Mouse (Mus musculus) heart, embryonic 13.5 days (tissue): Measurements from ENCODE around the gene Sox18. TPM values are rescaled to one million over a fixed set of nuclear protein-coding genes. Genes with fewer than 3 reads are reported as not detected.
A peak's percentile ranks its signal among the peaks of the same experiment; 100 is the strongest.

Experiments
- ATAC-seq: fragments of 200-750 bp; cut with Nextera tagmentation; 2 replicates; pipeline ENCODE4 v1.8.0; 2017; ENCODE audit warnings: moderate TSS enrichment; ENCODE audit not compliant: insufficient number of reproducible peaks, low FRiP score, low TSS enrichment; ENCODE audit errors: extremely low read depth
- H3K27ac ChIP-seq: fragments of 300-500 bp; sonication (generic); replicated peaks from 2 replicates; pipeline ENCODE4 v1.5.1; 2015; ENCODE audit warnings: moderate library complexity, mild to moderate bottlenecking, inconsistent platforms
- H3K27me3 ChIP-seq: fragments of 300-500 bp; sonication (generic); replicated peaks from 2 replicates; pipeline ENCODE4 v1.6.1; 2015; ENCODE audit warnings: mild to moderate bottlenecking, inconsistent platforms
- H3K36me3 ChIP-seq: fragments of 300-500 bp; sonication (generic); 2 replicates; pipeline ENCODE4 v1.6.1; 2015; ENCODE audit warnings: mild to moderate bottlenecking, inconsistent platforms
- H3K4me1 ChIP-seq: fragments of 300-500 bp; sonication (generic); 2 replicates; pipeline ENCODE4 v1.6.1; 2015; ENCODE audit warnings: inconsistent platforms
- H3K4me2 ChIP-seq: fragments of 300-500 bp; sonication (generic); 2 replicates; pipeline ENCODE4 v1.6.1; 2015; ENCODE audit warnings: inconsistent platforms, mild to moderate bottlenecking, moderate library complexity
- H3K4me3 ChIP-seq: fragments of 300-500 bp; sonication (generic); 2 replicates; pipeline ENCODE4 v1.5.1; 2015; ENCODE audit warnings: moderate library complexity, mild to moderate bottlenecking, inconsistent platforms
- H3K9ac ChIP-seq: fragments of 300-500 bp; sonication (generic); 2 replicates; pipeline ENCODE4 v1.6.1; 2015; ENCODE audit warnings: inconsistent platforms, mild to moderate bottlenecking, moderate library complexity
- H3K9me3 ChIP-seq: fragments of 300-500 bp; sonication (generic); 2 replicates; pipeline ENCODE4 v1.6.1; 2016; ENCODE audit warnings: inconsistent platforms
- WGBS: fragments of 180-500 bp; shearing (Covaris S2); methylation state at CpG from one replicate; pipeline ENCODE4 v1.1.7; 2015; ENCODE audit warnings: mixed read lengths; 5-methylcytosine and 5-hydroxymethylcytosine counted together
- polyA plus RNA-seq: library from polyadenylated mRNA; unstranded; fragments of >200 nt; fragmentation: Nextera tagmentation; extraction: Ambion mirVana; gene quantifications from 2 replicates; pipeline ENCODE4 v1.2.1, GENCODE M21; 2015

The Sox18 gene
- polyA plus RNA-seq = 34.7 and 36.1 TPM in 2 replicates

- Histone ChIP-seq H3K9ac (peak within 1 kb of the TSS; percentile 80), H3K27me3 (peaks cover 80% of the 10 kb centered on the region), H3K4me1 (peaks cover 31% of the 10 kb centered on the region), H3K4me3 (peak within 1 kb of the TSS; percentile 60), H3K36me3 (no peaks in the 10 kb centered on the region), H3K9me3 (no peaks in the 10 kb centered on the region), H3K27ac (peak within 1 kb of the TSS; percentile 57), H3K4me2 (peak within 1 kb of the TSS; percentile 79)
- ATAC-seq = peak; percentile 51; the same call in 1 of the 2 replicates
- 1% methylated on average over 43 of the region's 43 CpGs for WGBS
These were observed at the start of gene Sox18 for GRCm38 (mm10) chr2:181671326-181671725. Gene Sox18 (minus strand): TSS chr2:181671640.

- no peak overlapping the region for H3K4me2 ChIP-seq
- H3K4me3 ChIP-seq = no peak overlapping the region
- peaks cover 14% of the 10 kb centered on the region; the same call in 1 of the 2 replicates for H3K36me3 ChIP-seq
- ATAC-seq = no peak
- no peaks in the 10 kb centered on the region for H3K27me3 ChIP-seq
- no peak overlapping the region for H3K9ac ChIP-seq
- peaks cover 11% of the 10 kb centered on the region; the same call in 1 of the 2 replicates for H3K4me1 ChIP-seq
- H3K27ac ChIP-seq = no peak overlapping the region
- H3K9me3 ChIP-seq = no peaks in the 10 kb centered on the region
These were observed 49.8 kb upstream of the Sox18 start for GRCm38 (mm10) chr2:181721200-181721599.

- ATAC-seq = no peak
- H3K4me1 ChIP-seq = peaks cover 21% of the 10 kb centered on the region
- no peak overlapping the region for H3K4me3 ChIP-seq
- no peak overlapping the region for H3K27ac ChIP-seq
- H3K9ac ChIP-seq = no peak overlapping the region
- WGBS = 34% methylated on average over 3 of the region's 3 CpGs
- H3K9me3 ChIP-seq = no peaks in the 10 kb centered on the region
- no peak overlapping the region for H3K4me2 ChIP-seq
- peaks cover 14% of the 10 kb centered on the region; the same call in 1 of the 2 replicates for H3K36me3 ChIP-seq
- H3K27me3 ChIP-seq = no peaks in the 10 kb centered on the region
These were observed 48.6 kb upstream of the Sox18 start for GRCm38 (mm10) chr2:181720061-181720460.

- 40% methylated on average over 3 of the region's 3 CpGs for WGBS
- H3K4me3 ChIP-seq = no peak overlapping the region
- no peaks in the 10 kb centered on the region for H3K27me3 ChIP-seq
- peaks cover 31% of the 10 kb centered on the region for H3K4me1 ChIP-seq
- H3K27ac ChIP-seq = no peak overlapping the region
- peaks cover 14% of the 10 kb centered on the region; the same call in 1 of the 2 replicates for H3K36me3 ChIP-seq
- no peaks in the 10 kb centered on the region for H3K9me3 ChIP-seq
- no peak for ATAC-seq
- 0 out of 2 replicates have a peak overlapping the region, but pooled peaks have one; percentile 67 for H3K4me2 ChIP-seq
- H3K9ac ChIP-seq = no peak overlapping the region
These were observed 45.6 kb upstream of the Sox18 start for GRCm38 (mm10) chr2:181716991-181717390.

- Histone ChIP-seq H3K4me2 (peak overlapping the region; percentile 67), H3K4me1 (peaks cover 31% of the 10 kb centered on the region), H3K27me3 (no peaks in the 10 kb centered on the region), H3K9me3 (no peaks in the 10 kb centered on the region), H3K9ac (peak overlapping the region; percentile 76), H3K4me3 (peak overlapping the region; percentile 47), H3K36me3 (peaks cover 14% of the 10 kb centered on the region; the same call in 1 of the 2 replicates), H3K27ac (peak overlapping the region; percentile 82)
- WGBS = 62% methylated on average over 3 of the region's 3 CpGs
- no peak for ATAC-seq
These were observed 43.9 kb upstream of the Sox18 start for GRCm38 (mm10) chr2:181715382-181715781.

GRCm38 (mm10) chr2:181714903-181715326 is 43.5 kb upstream of the Sox18 start, which contains the start of gene Oprl1:
Gene Oprl1 (plus strand): TSS chr2:181715016.
- no peak for ATAC-seq
- Histone ChIP-seq H3K4me3 (peak within 1 kb of the TSS; percentile 47), H3K9me3 (no peaks in the 10 kb centered on the region), H3K4me2 (peak within 1 kb of the TSS; percentile 67), H3K27me3 (no peaks in the 10 kb centered on the region), H3K36me3 (peaks cover 12% of the 10 kb centered on the region; the same call in 1 of the 2 replicates), H3K27ac (peak within 1 kb of the TSS; percentile 82), H3K9ac (peak within 1 kb of the TSS; percentile 76), H3K4me1 (peaks cover 31% of the 10 kb centered on the region)
- WGBS = 0% methylated on average over 7 of the region's 7 CpGs

- Histone ChIP-seq H3K4me2 (no peak overlapping the region), H3K9ac (no peak overlapping the region), H3K27me3 (no peaks in the 10 kb centered on the region), H3K4me1 (peaks cover 31% of the 10 kb centered on the region), H3K27ac (no peak overlapping the region), H3K36me3 (0 out of 2 replicates have a peak, but pooled peaks cover under 1% of the 10 kb centered on the region), H3K4me3 (no peak overlapping the region), H3K9me3 (no peaks in the 10 kb centered on the region)
- WGBS = 79% methylated on average over 1 of the region's 1 CpGs
- ATAC-seq = no peak
These were observed 42.3 kb upstream of the Sox18 start for GRCm38 (mm10) chr2:181713749-181714148.

GRCm38 (mm10) chr2:181706668-181707067 is 35.2 kb upstream of the Sox18 start:
- ATAC-seq = no peak
- WGBS = 38% methylated on average over 4 of the region's 4 CpGs
- H3K27me3 ChIP-seq = no peaks in the 10 kb centered on the region
- no peaks in the 10 kb centered on the region for H3K36me3 ChIP-seq
- no peak overlapping the region for H3K4me3 ChIP-seq
- no peak overlapping the region for H3K4me2 ChIP-seq
- no peaks in the 10 kb centered on the region for H3K4me1 ChIP-seq
- H3K9me3 ChIP-seq = no peaks in the 10 kb centered on the region
- no peak overlapping the region for H3K27ac ChIP-seq
- H3K9ac ChIP-seq = no peak overlapping the region

- Histone ChIP-seq H3K4me1 (peaks cover 6% of the 10 kb centered on the region; the same call in 1 of the 2 replicates), H3K9ac (no peak within 1 kb of the TSS), H3K9me3 (no peaks in the 10 kb centered on the region), H3K27me3 (peaks cover 23% of the 10 kb centered on the region), H3K4me2 (no peak within 1 kb of the TSS), H3K27ac (no peak within 1 kb of the TSS), H3K36me3 (no peaks in the 10 kb centered on the region), H3K4me3 (no peak within 1 kb of the TSS)
- 47% methylated on average over 5 of the region's 5 CpGs for WGBS
- ATAC-seq = no peak
These were observed 26.8 kb upstream of the Sox18 start, which contains the start of gene Lkaaear1 for GRCm38 (mm10) chr2:181698241-181698640. Gene Lkaaear1 (minus strand): TSS chr2:181698442.

GRCm38 (mm10) chr2:181696801-181697420 is 25.5 kb upstream of the Sox18 start:
- H3K4me2 ChIP-seq = no peak overlapping the region
- no peak for ATAC-seq
- no peak overlapping the region for H3K9ac ChIP-seq
- peaks cover 14% of the 10 kb centered on the region for H3K4me1 ChIP-seq
- no peak overlapping the region for H3K4me3 ChIP-seq
- no peak overlapping the region for H3K27ac ChIP-seq
- no peaks in the 10 kb centered on the region for H3K36me3 ChIP-seq
- peaks cover 23% of the 10 kb centered on the region for H3K27me3 ChIP-seq
- H3K9me3 ChIP-seq = no peaks in the 10 kb centered on the region
- WGBS = 55% methylated on average over 33 of the region's 33 CpGs

- H3K9me3 ChIP-seq = no peaks in the 10 kb centered on the region
- H3K4me2 ChIP-seq = no peak overlapping the region
- H3K36me3 ChIP-seq = no peaks in the 10 kb centered on the region
- no peak overlapping the region for H3K4me3 ChIP-seq
- peaks cover 15% of the 10 kb centered on the region for H3K4me1 ChIP-seq
- ATAC-seq = no peak
- peaks cover 23% of the 10 kb centered on the region for H3K27me3 ChIP-seq
- 71% methylated on average over 1 of the region's 1 CpGs for WGBS
- H3K27ac ChIP-seq = no peak overlapping the region
- no peak overlapping the region for H3K9ac ChIP-seq
These were observed 24.3 kb upstream of the Sox18 start for GRCm38 (mm10) chr2:181695776-181696175.
